Mouse (Mus musculus): ENCODE data around the gene Olfr624.

DNA sequence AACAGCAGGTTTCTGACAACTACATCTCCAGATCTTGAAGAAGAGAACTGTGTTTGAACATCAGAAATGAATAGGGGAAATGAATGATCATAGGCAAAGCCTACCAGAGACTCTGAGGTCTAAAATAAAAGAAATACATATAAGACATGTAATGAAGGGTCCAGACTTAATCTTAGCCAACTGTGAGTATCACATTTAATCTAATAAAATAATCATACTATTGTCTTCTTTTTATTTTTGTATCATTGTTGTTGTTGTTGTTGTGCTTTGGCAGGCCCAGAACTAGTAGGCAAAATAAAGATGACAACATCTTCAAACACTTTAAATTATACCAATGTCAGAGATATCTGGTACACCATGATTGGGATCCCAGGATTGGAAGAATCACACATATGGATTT is 11.4 kb upstream of the Olfr624 start, which contains the start of gene Olfr625-ps1:
- TF ChIP-seq CTCF (IDR thresholded peaks at IDR 0.05; ENCODE audit: extremely low read depth, insufficient read depth, low read length), result no peak
- TF ChIP-seq POLR2A (IDR thresholded peaks at IDR 0.05; ENCODE audit: extremely low read depth, insufficient read depth, low read length), result no peak
